Mouse (Mus musculus): ENCODE results near the gene Clec11a. TPM values are rescaled to one million over a fixed set of nuclear protein-coding genes. Genes with fewer than 3 reads are reported as not detected.

Gene Clec11a
- polyA plus RNA-seq, 2 experiments, result 0.33 to 0.38 TPM

GRCm38 (mm10) chr7:44341714-44342113 is 35.0 kb upstream of the Clec11a start:
- TF ChIP-seq CTCF (IDR thresholded peaks at IDR 0.05; ENCODE audit: low read depth), result no peak
- no peak for TF ChIP-seq EP300 (IDR thresholded peaks at IDR 0.05; ENCODE audit: low read depth)
- Histone ChIP-seq H3K27ac (no peak overlapping the region), H3K9me3 (ENCODE audit: control insufficient read depth, low read length) (no peaks in the 10 kb centered on the region), H3K4me3 (ENCODE audit: insufficient read depth in 1 of 2, low read depth in 2 of 2, low read length in 2 of 2) (no peak overlapping the region), H3K36me3 (replicated peaks; ENCODE audit: control insufficient read depth, insufficient read depth, low read depth) (no peaks in the 10 kb centered on the region), H3K4me2 (ENCODE audit: low read depth) (no peak overlapping the region), H3K27me3 (ENCODE audit: control insufficient read depth, insufficient read depth, low read length) (peaks cover 15% of the 10 kb centered on the region), H3K9ac (replicated peaks) (no peak overlapping the region), H3K4me1 (replicated peaks; ENCODE audit: control insufficient read depth in 2 of 2, insufficient read depth in 2 of 2, low read length in 1 of 2) (no peaks in the 10 kb centered on the region)
- ATAC-seq (ENCODE audit: insufficient read depth), result no peak
- 45% methylated on average over 5 of the region's 5 CpGs for WGBS (ENCODE audit: insufficient replicate concordance)
- DNase-seq (ENCODE audit: low read depth in 3 of 3, low spot score in 3 of 3), result no peak

- whole genome bisulfite sequencing (ENCODE audit: insufficient replicate concordance), result 72% methylated on average over 10 of the region's 10 CpGs
- ATAC-seq (ENCODE audit: insufficient read depth), result no peak
Observed at GRCm38 (mm10) chr7:44341119-44341518, 34.4 kb upstream of the Clec11a start.

GRCm38 (mm10) chr7:44340226-44340625 is 33.5 kb upstream of the Clec11a start:
- TF ChIP-seq EP300 (IDR thresholded peaks at IDR 0.05; ENCODE audit: low read depth), result no peak
- TF ChIP-seq CTCF (IDR thresholded peaks at IDR 0.05; ENCODE audit: low read depth), result no peak
- no peaks in the 10 kb centered on the region for H3K36me3 ChIP-seq (replicated peaks; ENCODE audit: control insufficient read depth, insufficient read depth, low read depth)
- no peak for DNase-seq (ENCODE audit: low read depth in 3 of 3, low spot score in 3 of 3)
- ATAC-seq (ENCODE audit: insufficient read depth), result no peak
- H3K27ac ChIP-seq, result no peak overlapping the region
- H3K4me1 ChIP-seq (replicated peaks; ENCODE audit: control insufficient read depth in 2 of 2, insufficient read depth in 2 of 2, low read length in 1 of 2), result no peaks in the 10 kb centered on the region
- peaks cover 30% of the 10 kb centered on the region for H3K27me3 ChIP-seq (ENCODE audit: control insufficient read depth, insufficient read depth, low read length)
- H3K9ac ChIP-seq (replicated peaks), result no peak overlapping the region
- H3K9me3 ChIP-seq (ENCODE audit: control insufficient read depth, low read length), result no peaks in the 10 kb centered on the region
- no peak overlapping the region for H3K4me2 ChIP-seq (ENCODE audit: low read depth)
- 41% methylated on average over 6 of the region's 6 CpGs for WGBS (ENCODE audit: insufficient replicate concordance)
- H3K4me3 ChIP-seq (ENCODE audit: insufficient read depth in 1 of 2, low read depth in 2 of 2, low read length in 2 of 2), result no peak overlapping the region

More at GRCm38 (mm10) chr7:44341119-44341518, 34.4 kb upstream of the Clec11a start:
- Histone ChIP-seq H3K36me3 (replicated peaks; ENCODE audit: control insufficient read depth, insufficient read depth, low read depth) (no peaks in the 10 kb centered on the region), H3K27me3 (ENCODE audit: control insufficient read depth, insufficient read depth, low read length) (peaks cover 21% of the 10 kb centered on the region), H3K9ac (replicated peaks) (no peak overlapping the region), H3K4me1 (replicated peaks; ENCODE audit: control insufficient read depth in 2 of 2, insufficient read depth in 2 of 2, low read length in 1 of 2) (no peaks in the 10 kb centered on the region), H3K4me2 (ENCODE audit: low read depth) (no peak overlapping the region), H3K4me3 (ENCODE audit: insufficient read depth in 1 of 2, low read depth in 2 of 2, low read length in 2 of 2) (no peak overlapping the region), H3K27ac (no peak overlapping the region), H3K9me3 (ENCODE audit: control insufficient read depth, low read length) (no peaks in the 10 kb centered on the region)
- TF ChIP-seq CTCF (IDR thresholded peaks at IDR 0.05; ENCODE audit: low read depth) (no peak), EP300 (IDR thresholded peaks at IDR 0.05; ENCODE audit: low read depth) (no peak)
- no peak for DNase-seq (ENCODE audit: low read depth in 3 of 3, low spot score in 3 of 3)

GRCm38 (mm10) chr7:44337121-44337849 is 30.6 kb upstream of the Clec11a start:
- Histone ChIP-seq H3K27ac (no peak overlapping the region), H3K4me2 (ENCODE audit: low read depth) (no peak overlapping the region), H3K4me1 (replicated peaks; ENCODE audit: control insufficient read depth in 2 of 2, insufficient read depth in 2 of 2, low read length in 1 of 2) (no peaks in the 10 kb centered on the region), H3K36me3 (replicated peaks; ENCODE audit: control insufficient read depth, insufficient read depth, low read depth) (no peaks in the 10 kb centered on the region), H3K9ac (replicated peaks) (no peak overlapping the region), H3K4me3 (ENCODE audit: insufficient read depth in 1 of 2, low read depth in 2 of 2, low read length in 2 of 2) (no peak overlapping the region), H3K27me3 (ENCODE audit: control insufficient read depth, insufficient read depth, low read length) (peaks cover 37% of the 10 kb centered on the region), H3K9me3 (ENCODE audit: control insufficient read depth, low read length) (no peaks in the 10 kb centered on the region)
- ATAC-seq (ENCODE audit: insufficient read depth), result no peak
- 4% methylated on average over 32 of the region's 32 CpGs for WGBS (ENCODE audit: insufficient replicate concordance)
- no peak for DNase-seq (ENCODE audit: low read depth in 3 of 3, low spot score in 3 of 3)
- no peak for TF ChIP-seq CTCF (IDR thresholded peaks at IDR 0.05; ENCODE audit: low read depth)
- no peak for TF ChIP-seq EP300 (IDR thresholded peaks at IDR 0.05; ENCODE audit: low read depth)

- ATAC-seq (ENCODE audit: insufficient read depth) (no peak), DNase-seq (ENCODE audit: low read depth in 3 of 3, low spot score in 3 of 3) (no peak)
- H3K27ac ChIP-seq, result no peak overlapping the region
- peaks cover 37% of the 10 kb centered on the region for H3K27me3 ChIP-seq (ENCODE audit: control insufficient read depth, insufficient read depth, low read length)
- H3K9ac ChIP-seq (replicated peaks), result no peak overlapping the region
- H3K4me2 ChIP-seq (ENCODE audit: low read depth), result peak overlapping the region; percentile 8; the same call in 1 of the 2 replicates
- 7% methylated on average over 45 of the region's 54 CpGs for WGBS (ENCODE audit: insufficient replicate concordance)
- no peak overlapping the region for H3K4me3 ChIP-seq (ENCODE audit: insufficient read depth in 1 of 2, low read depth in 2 of 2, low read length in 2 of 2)
- no peaks in the 10 kb centered on the region for H3K4me1 ChIP-seq (replicated peaks; ENCODE audit: control insufficient read depth in 2 of 2, insufficient read depth in 2 of 2, low read length in 1 of 2)
- TF ChIP-seq CTCF (IDR thresholded peaks at IDR 0.05; ENCODE audit: low read depth) (no peak), EP300 (IDR thresholded peaks at IDR 0.05; ENCODE audit: low read depth) (no peak)
- H3K9me3 ChIP-seq (ENCODE audit: control insufficient read depth, low read length), result no peaks in the 10 kb centered on the region
- H3K36me3 ChIP-seq (replicated peaks; ENCODE audit: control insufficient read depth, insufficient read depth, low read depth), result no peaks in the 10 kb centered on the region
Observed at GRCm38 (mm10) chr7:44336046-44337021, 29.6 kb upstream of the Clec11a start.

Data from liver, embryonic 14.5 days (tissue).